Mouse (Mus musculus): ENCODE data around the gene Lipc.

- TF ChIP-seq EP300 (IDR thresholded peaks at IDR 0.05; ENCODE audit: insufficient read depth, low read depth, low read length): no peak
- no peak for TF ChIP-seq POLR2A (IDR thresholded peaks at IDR 0.05; ENCODE audit: insufficient read depth, low read depth, low read length)
These were observed 92.8 kb downstream of the Lipc start for GRCm38 (mm10) chr9:70859233-70859632.
